Mouse (Mus musculus) heart, postnatal 25 days (tissue): ENCODE measurements at regions not wholly inside any gene's neighbourhood (a gene's known extent, or its start where the extent isn't known, plus 50 kb on each side); places are given as distances from the start of the nearest gene placed in this dataset.
"Not testable (repeated sequence)": the region's sequence is repeated elsewhere in the genome, so short reads cannot be mapped to it uniquely, and the experiment has no call there.

Experiments
- DNase-seq: peaks from one replicate; pipeline ENCODE4 v3.0.0; 2022; ENCODE audit warnings: low spot score
- intact Hi-C: fragments of 180-260 bp; cut with DNase I; formaldehyde crosslinking; loops from one replicate; pipeline ENCODE4 v1.15.1; 2025

- no peak for DNase-seq
- intact Hi-C loops = no loop called here
Observed at GRCm38 (mm10) chr10:66640890-66641847, 454.8 kb upstream of the Jmjd1c start.

- intact Hi-C loops = no loop called here
- no peak for DNase-seq
Observed at GRCm38 (mm10) chr10:66641966-66642365, 454.0 kb upstream of the Jmjd1c start.

- no peak for DNase-seq
- intact Hi-C loops = no loop called here
Observed at GRCm38 (mm10) chr10:66643160-66643559, 452.8 kb upstream of the Jmjd1c start.

GRCm38 (mm10) chr10:66657520-66657919, 438.4 kb upstream of the Jmjd1c start:
- DNase-seq = no peak
- intact Hi-C loops = no loop called here

- intact Hi-C loops = no loop called here
- DNase-seq = no peak
Observed at GRCm38 (mm10) chr10:66683160-66683559, 412.8 kb upstream of the Jmjd1c start.

GRCm38 (mm10) chr10:66689196-66689595, 406.7 kb upstream of the Jmjd1c start:
- not testable (repeated sequence) for DNase-seq
- intact Hi-C loops = loop anchor here (5.0 kb wide), 1 partner anchor 97 kb away; no protein-coding TSS in a partner anchor

GRCm38 (mm10) chr10:66694549-66695285, 401.2 kb upstream of the Jmjd1c start:
- intact Hi-C loops = no loop called here
- no peak for DNase-seq

- DNase-seq, intact Hi-C loops: not testable (repeated sequence)
Observed at GRCm38 (mm10) chr10:66714926-66715325, 381.0 kb upstream of the Jmjd1c start.

GRCm38 (mm10) chr10:66717909-66718308, 378.0 kb upstream of the Jmjd1c start:
- no peak for DNase-seq
- intact Hi-C loops = no loop called here

- no peak for DNase-seq
- intact Hi-C loops = no loop called here
Observed at GRCm38 (mm10) chr10:66719796-66720195, 376.1 kb upstream of the Jmjd1c start.

GRCm38 (mm10) chr10:66733631-66734030, 362.3 kb upstream of the Jmjd1c start:
- no peak for DNase-seq
- intact Hi-C loops = no loop called here

GRCm38 (mm10) chr10:66734853-66735252, 361.1 kb upstream of the Jmjd1c start:
- DNase-seq = no peak

GRCm38 (mm10) chr10:66739017-66739416, 356.9 kb upstream of the Jmjd1c start:
- intact Hi-C loops = no loop called here
- no peak for DNase-seq

More at GRCm38 (mm10) chr10:66734853-66735252, 361.1 kb upstream of the Jmjd1c start:
- intact Hi-C loops = no loop called here

- DNase-seq = no peak
- intact Hi-C loops = loop anchor here (2.0 kb wide), 1 partner anchor 65 kb away; no protein-coding TSS in a partner anchor
Observed at GRCm38 (mm10) chr10:66741819-66742218, 354.1 kb upstream of the Jmjd1c start.

- intact Hi-C loops = no loop called here
- no peak for DNase-seq
Observed at GRCm38 (mm10) chr10:66743254-66743653, 352.7 kb upstream of the Jmjd1c start.

- no peak for DNase-seq
- intact Hi-C loops = no loop called here
Observed at GRCm38 (mm10) chr10:66745871-66746270, 350.1 kb upstream of the Jmjd1c start.

- intact Hi-C loops = no loop called here
- no peak for DNase-seq
Observed at GRCm38 (mm10) chr10:66752237-66752810, 343.6 kb upstream of the Jmjd1c start.

- intact Hi-C loops = no loop called here
- DNase-seq = no peak
Observed at GRCm38 (mm10) chr10:66756866-66757265, 339.1 kb upstream of the Jmjd1c start.

- intact Hi-C loops = no loop called here
- DNase-seq = no peak
Observed at GRCm38 (mm10) chr10:66770161-66771030, 325.5 kb upstream of the Jmjd1c start.
